Mouse (Mus musculus): ENCODE measurements around the gene Pan2.
"Not testable (repeated sequence)": the region's sequence is repeated elsewhere in the genome, so short reads cannot be mapped to it uniquely, and the experiment has no call there.

The Pan2 gene

DNA sequence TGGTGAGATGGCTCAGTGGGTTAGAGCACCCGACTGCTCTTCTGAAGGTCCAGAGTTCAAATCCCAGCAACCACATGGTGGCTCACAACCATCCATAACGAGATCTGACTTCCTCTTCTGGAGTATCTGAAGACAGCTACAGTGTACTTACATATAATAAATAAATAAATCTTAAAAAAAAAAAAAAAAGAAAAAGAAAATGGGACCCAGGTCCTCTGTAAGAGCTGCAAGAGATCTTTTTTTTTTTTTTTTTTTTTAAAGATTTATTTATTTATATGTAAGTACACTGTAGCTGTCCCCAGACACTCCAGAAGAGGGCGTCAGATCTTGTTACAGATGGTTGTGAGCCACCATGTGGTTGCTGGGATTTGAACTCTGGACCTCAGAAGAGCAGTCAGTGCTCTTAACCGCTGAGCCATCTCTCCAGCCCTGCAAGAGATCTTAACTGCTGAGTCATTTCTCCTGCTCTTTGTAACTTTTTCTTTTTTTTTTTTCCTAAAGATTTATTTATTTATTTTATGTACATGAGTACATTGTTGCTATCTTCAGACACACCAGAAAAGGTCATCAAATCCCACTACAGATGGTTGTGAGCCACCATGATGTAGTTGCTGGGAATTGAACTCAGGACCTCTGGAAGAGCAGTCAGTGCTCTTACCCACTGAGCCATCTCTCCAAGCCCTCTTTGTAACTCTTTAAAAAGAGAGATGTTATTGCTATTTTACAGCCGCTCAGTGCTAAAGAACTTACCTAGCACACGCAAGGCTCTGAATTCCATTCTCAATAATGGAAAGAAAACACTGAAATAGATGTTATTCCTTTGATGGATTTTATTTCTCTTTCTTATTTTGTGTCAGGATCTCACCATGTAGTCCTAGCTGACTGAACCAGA is 29.5 kb downstream of the Pan2 start:
- not testable (repeated sequence) for DNase-seq (ENCODE audit: inconsistent age in 2 of 2, low spot score in 1 of 2)

GRCm38 (mm10) chr10:128335582-128335981 is 32.4 kb downstream of the Pan2 start:
- peak; percentile 70 to 93 for DNase-seq (ENCODE audit: inconsistent age in 2 of 2, low spot score in 1 of 2)

GRCm38 (mm10) chr10:128336195-128336594 is 33.1 kb downstream of the Pan2 start:
- no peak for DNase-seq (ENCODE audit: inconsistent age in 2 of 2, low spot score in 1 of 2)

DNA sequence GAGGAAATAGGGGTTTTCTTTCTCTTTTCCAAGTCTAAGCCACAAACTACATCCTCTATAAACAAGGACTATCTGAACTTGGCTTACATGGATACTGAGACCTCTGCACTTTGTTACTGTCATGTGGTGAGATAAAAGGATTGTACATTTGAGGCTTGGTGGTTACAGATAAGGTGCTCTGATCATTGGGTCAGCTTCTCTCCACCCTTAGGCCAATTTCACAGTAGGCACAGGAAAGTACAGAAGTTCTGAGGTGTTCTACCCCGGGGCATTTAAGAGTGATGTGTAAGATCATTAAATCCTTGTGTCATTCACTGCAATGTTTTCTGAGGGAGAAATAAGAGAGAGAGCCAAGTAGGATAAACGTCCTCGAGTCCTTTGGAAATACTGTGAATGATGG is 33.5 kb downstream of the Pan2 start:
- no peak for DNase-seq (ENCODE audit: inconsistent age in 2 of 2, low spot score in 1 of 2)

GRCm38 (mm10) chr10:128337306-128338181 is 34.4 kb downstream of the Pan2 start, which contains the start of gene Cs:
Cs (plus strand) TSS chr10:128337734.
- peak; percentile 96 to 99 for DNase-seq (ENCODE audit: inconsistent age in 2 of 2, low spot score in 1 of 2)

DNA sequence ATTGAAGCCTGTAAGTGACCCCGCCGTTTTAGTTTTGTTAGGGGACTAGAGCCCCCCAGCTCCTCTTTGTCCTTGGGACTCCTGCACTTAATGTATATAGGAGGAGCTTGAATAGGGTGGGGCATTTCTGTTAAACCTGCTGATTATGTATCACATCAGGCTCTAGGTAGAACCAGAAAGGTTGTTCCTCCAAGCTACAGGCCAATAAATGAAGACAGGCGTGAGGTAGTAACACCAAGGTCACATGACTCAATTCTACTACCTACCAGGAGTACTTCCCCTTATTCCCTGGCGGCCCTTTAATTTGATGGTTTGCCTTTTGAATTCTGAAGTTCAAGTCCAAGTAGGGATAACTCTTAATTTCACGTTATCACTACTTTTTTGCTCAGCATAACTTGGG is 35.3 kb downstream of the Pan2 start:
- DNase-seq (ENCODE audit: inconsistent age in 2 of 2, low spot score in 1 of 2): peak in 1 of 2 experiments; percentile 72

DNA sequence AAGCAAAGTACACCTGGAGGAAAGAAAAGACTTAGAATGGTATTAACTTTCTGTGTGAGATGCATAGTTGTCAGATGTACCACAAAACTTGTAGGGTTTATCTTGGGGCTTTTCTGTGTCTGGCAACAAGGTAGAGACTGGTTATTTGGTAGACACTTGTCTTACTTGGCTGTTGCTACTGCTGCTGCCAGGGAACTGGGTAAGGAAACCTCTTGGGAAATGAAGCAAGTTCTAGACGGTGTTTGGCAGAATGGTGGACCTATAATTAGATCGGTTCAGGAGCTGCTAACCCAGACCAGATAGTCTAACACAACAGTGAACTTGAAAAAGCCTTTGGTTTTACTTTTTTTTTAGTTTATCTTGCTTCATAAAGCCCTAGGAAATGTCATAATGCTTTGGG is 35.8 kb downstream of the Pan2 start:
- DNase-seq (ENCODE audit: inconsistent age in 2 of 2, low spot score in 1 of 2): peak in 1 of 2 experiments; percentile 53

GRCm38 (mm10) chr10:128340257-128340656 is 37.1 kb downstream of the Pan2 start:
- peak in 1 of 2 experiments; percentile 46 for DNase-seq (ENCODE audit: inconsistent age in 2 of 2, low spot score in 1 of 2)

- DNase-seq (ENCODE audit: inconsistent age in 2 of 2, low spot score in 1 of 2): no peak
Observed at GRCm38 (mm10) chr10:128343436-128343835, 40.3 kb downstream of the Pan2 start.

DNA sequence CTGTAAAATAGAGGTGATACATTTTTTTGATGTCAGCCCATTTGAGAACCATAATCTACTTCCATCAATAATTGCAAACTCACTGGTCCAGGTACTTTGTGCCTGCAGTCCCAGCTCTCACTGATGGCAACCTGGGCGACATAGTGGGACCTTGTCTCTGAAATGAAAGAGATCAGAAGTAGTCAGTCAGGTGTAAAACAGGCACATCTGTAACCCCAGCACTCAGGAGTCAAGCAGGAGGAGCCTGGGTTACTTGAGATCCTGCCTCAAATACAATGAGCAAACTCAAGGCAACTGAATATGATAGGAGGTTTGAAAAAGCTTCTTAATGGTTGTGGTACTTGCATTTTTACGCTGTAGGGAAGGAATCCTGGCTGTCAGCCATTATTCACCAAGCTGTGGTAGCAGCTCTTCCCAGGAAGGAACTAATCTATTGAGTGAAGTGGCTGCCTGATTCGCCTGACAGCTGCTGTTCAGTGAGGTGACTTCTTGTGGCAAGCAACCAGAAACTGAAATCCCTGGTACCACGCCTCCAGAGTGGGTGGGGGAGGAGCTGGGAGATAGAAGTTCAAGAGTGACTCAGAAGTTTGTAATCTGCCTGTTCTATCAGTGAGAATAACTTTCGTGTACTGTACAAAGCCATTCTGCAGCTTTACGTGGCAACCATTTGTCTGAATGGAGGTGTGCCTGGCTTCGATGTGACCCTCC is 41.6 kb downstream of the Pan2 start:
- peak; percentile 87 to 95 for DNase-seq (ENCODE audit: inconsistent age in 2 of 2, low spot score in 1 of 2)

DNA sequence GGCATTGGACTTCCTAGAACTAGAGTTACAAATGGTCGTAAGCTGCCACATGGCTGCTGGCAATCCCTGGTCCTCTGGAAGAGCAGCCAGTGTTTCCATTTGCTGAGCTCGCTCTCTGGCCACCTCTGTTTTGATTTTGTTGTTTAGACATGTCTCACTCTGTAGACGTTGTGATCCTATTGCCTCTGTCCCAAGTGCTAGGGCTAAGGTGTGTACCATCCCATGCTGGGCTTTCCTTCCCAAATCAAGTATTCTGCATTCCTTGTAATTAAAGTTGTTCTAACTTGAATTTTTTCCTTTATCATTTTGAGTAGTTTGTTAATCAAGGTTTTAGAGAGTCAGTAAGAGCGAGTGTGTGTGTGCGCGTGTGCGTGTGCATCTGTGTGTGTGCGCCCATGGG is 44.4 kb downstream of the Pan2 start:
- DNase-seq (ENCODE audit: inconsistent age in 2 of 2, low spot score in 1 of 2): no peak

- DNase-seq (ENCODE audit: inconsistent age in 2 of 2, low spot score in 1 of 2): peak; percentile 56 to 91
Observed at GRCm38 (mm10) chr10:128358796-128359195, 55.7 kb downstream of the Pan2 start.

- DNase-seq (ENCODE audit: inconsistent age in 2 of 2, low spot score in 1 of 2): peak; percentile 64 to 90
Observed at GRCm38 (mm10) chr10:128359226-128359625, 56.1 kb downstream of the Pan2 start.

DNA sequence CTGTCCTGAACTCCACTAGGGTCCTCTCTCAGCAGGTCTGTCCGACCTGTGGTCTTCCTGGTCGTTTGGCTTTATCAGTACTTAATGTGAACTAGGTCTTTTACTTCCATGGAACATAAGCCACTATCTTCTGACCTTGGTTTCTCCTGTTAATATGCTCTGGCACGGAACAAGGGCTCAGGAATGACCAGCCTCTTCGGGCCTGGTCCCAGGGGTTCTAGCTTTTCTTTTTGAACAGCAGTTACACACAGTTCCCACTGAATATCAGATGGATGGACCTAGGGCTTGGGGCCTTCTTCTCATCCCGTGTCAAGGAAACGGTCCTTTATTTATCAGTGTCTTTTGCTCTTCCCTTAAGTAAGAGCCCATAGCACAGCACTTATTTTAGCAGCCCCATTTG is 58.7 kb downstream of the Pan2 start:
- peak in 1 of 2 experiments; percentile 72 for DNase-seq (ENCODE audit: inconsistent age in 2 of 2, low spot score in 1 of 2)

GRCm38 (mm10) chr10:128362568-128362967 is 59.4 kb downstream of the Pan2 start:
- DNase-seq (ENCODE audit: inconsistent age in 2 of 2, low spot score in 1 of 2): peak in 1 of 2 experiments; percentile 85

GRCm38 (mm10) chr10:128367899-128368401 is 64.8 kb downstream of the Pan2 start:
- no peak for DNase-seq (ENCODE audit: inconsistent age in 2 of 2, low spot score in 1 of 2)

DNA sequence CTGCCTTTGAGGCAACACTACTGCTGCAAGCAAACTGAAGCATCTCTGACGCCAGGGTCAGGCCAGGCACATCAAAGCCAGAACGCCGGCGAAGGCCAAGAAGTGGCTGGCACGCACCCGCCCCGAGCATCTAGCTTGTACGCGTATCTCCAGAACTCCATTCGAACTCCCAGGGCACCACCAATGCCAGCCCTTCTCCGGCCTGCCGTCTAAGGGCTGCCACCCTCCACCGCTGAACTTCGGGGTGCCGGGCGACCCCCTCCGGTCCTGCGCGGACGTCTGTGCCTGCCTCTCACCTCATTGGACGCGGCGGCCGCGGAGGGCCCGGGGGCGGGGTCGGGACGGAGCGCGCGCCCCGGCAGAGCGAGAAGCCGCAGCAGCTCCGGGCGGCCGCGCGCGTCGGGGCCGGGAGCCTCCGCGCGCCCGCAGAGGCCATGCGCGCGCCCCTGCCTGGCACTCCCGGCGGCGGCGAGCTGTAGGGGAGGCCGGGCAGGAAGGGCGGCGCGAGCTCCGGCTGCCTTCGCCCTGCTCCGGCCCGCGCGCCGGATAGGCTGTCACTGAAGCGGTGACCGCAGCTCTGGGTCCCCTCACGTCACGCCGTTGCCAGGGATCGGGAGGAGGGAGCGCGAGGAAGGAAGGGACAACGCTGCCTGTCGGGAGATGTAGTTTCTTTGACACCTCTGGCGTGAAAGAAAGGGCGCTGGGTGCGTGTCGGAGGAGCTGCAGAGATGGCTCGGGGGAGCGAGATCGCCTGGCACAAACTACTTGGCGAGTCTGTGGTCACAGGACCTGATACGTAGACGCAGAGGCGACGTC is 65.5 kb downstream of the Pan2 start, which contains the start of gene Coq10a:
Gene Coq10a (minus strand): TSS at position 596 of the 816 bp plus-strand sequence.
- DNase-seq (ENCODE audit: inconsistent age in 2 of 2, low spot score in 1 of 2): peak; percentile 95 to 98

DNA sequence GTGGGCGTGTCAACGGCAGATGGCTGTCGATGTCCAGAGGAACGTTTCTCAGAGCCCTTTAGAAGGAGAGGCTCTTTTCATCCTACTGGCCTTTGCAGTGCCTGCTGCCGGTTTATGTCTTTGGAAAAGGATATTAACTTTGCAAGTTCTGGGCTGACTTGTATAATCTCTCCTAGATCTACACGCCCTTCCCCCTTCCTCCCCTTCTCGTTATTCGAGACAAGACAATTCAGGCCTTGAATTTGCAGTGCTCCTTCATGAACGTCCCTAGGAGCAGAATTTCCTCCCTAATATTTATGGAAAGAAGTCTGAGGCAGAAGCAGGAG is 66.0 kb downstream of the Pan2 start:
- no peak for DNase-seq (ENCODE audit: inconsistent age in 2 of 2, low spot score in 1 of 2)

- DNase-seq (ENCODE audit: inconsistent age in 2 of 2, low spot score in 1 of 2): no peak
Observed at GRCm38 (mm10) chr10:128369599-128369998, 66.5 kb downstream of the Pan2 start.

DNA sequence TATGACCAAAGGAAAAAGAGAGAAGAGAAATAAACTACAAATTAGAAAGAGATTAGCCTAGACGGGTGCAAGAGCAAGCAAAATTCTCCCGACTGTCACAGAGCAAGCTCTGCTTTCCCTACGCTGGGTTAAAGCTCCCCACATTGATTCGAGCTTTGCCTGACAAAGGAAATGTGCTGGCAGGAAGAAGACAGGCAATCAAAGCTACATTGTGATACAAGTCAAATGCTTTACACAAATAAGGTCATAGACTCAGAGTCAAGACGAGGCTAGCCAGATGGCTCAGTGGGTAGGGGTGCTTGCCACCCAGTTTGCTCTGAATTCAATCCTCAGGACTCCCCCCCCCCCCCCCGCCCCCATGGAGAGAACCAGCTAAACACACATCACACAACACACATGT is 66.9 kb downstream of the Pan2 start:
- no peak for DNase-seq (ENCODE audit: inconsistent age in 2 of 2, low spot score in 1 of 2)
